Mouse (Mus musculus): ENCODE data around the gene Slc9a7. TPM values are rescaled to one million over a fixed set of nuclear protein-coding genes. Genes with fewer than 3 reads are reported as not detected.

The Slc9a7 gene
- 1.7 TPM for polyA plus RNA-seq (2015; fragmentation: Illumina TruSeq; extraction: RNeasy Lipid Tissue Mini Kit (QIAGEN cat#74804); ENCODE audit: insufficient read depth, low read depth, low replicate concordance)

DNA sequence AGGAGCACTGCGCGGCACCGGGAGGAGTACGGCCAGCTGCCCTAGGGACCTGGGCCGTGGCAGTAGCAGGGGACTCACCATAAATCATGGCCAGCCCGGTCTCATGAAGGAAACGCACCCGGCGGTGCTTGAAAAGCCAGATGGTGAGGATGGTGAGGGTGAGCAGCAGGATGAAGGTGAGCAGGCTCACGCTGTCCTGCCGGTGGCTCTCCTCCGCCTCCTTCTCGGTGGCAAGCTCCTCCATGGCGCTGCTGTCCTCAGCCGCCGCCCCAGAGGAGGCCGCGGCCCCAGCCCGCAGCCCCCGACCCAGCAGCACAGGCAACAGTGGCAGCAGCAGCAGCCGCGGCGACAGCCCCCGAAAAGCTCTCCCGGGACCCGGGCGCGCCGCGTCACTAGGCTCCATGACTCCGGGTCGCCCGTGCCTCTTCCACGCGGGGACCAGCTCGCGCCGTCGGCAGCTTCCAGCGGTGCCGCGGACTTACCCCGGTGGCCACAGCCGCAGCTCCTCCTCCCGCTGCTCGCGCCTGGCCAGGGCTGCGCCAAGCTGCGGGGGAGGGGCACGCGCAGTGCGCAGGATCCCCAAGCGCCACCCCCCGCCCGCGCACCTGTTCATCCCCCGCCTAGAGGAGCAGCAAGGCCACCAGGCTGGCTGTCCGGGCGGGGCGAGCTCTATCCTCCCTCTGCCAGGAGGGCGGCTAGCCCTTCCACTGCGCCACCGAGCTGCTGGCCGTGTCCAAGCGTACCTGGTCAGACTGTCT lies at the start of gene Slc9a7:
Slc9a7 (minus strand) TSS at position 526 of the 758 bp plus-strand sequence.

DNA sequence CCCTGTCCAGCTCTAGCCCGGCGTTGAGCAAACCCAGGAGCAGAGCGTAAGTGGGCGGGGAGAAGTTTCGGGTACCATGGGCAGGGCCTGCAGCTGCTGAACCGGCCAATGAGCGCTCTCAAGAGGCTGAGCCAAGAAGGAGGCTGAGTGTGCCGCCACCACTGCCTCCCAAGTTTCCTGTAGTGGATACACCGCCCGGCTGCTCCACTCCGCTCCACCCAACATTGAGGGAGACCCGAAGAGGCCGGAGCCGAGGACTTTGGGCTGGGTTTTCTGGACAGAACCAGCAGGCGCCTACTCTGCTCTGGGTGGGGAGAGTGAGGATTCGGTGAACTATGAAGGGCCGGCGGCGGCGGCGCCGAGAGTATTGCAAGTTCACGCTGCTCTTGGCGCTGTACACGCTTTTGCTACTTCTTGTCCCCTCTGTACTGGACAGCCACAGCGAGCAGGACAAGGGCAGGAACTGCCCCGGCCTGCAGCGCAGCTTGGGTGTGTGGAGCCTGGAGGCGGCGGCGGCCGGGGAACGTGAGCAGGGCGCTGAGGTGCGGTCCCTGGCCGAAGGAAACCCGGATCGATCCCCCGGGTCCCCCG lies 232.1 kb downstream of the Slc9a7 start, which contains the start of gene Chst7:
Chst7 (plus strand) TSS at position 180 of the 591 bp plus-strand sequence.

Other genes starting within 250 kb of the Slc9a7 start
- gene Chst7, start 232.2 kb downstream of the Slc9a7 start, polyA plus RNA-seq (2015; fragmentation: Illumina TruSeq; extraction: RNeasy Lipid Tissue Mini Kit (QIAGEN cat#74804); ENCODE audit: insufficient read depth, low read depth, low replicate concordance): 0.98 TPM
- gene Rp2, start 72.7 kb upstream of the Slc9a7 start, polyA plus RNA-seq (2015; fragmentation: Illumina TruSeq; extraction: RNeasy Lipid Tissue Mini Kit (QIAGEN cat#74804); ENCODE audit: insufficient read depth, low read depth, low replicate concordance): 2.2 TPM
- gene Jade3, start 133.9 kb upstream of the Slc9a7 start, polyA plus RNA-seq (2015; fragmentation: Illumina TruSeq; extraction: RNeasy Lipid Tissue Mini Kit (QIAGEN cat#74804); ENCODE audit: insufficient read depth, low read depth, low replicate concordance): 2.9 TPM